Mouse (Mus musculus): ENCODE measurements around the gene Smim9. TPM values are rescaled to one million over a fixed set of nuclear protein-coding genes. Genes with fewer than 3 reads are reported as not detected.

The Smim9 gene
- polyA plus RNA-seq, 1 experiment from 2014 or later, result not detected

Other genes with a start within 250 kb of the Smim9 start
- gene Gab3, start 78.3 kb downstream of the Smim9 start, polyA plus RNA-seq (2015; fragmentation: Nextera tagmentation; extraction: Ambion mirVana), result 3.0 and 3.1 TPM in 2 replicates
- gene Dkc1, start 67.9 kb downstream of the Smim9 start, polyA plus RNA-seq (2015; fragmentation: Nextera tagmentation; extraction: Ambion mirVana), result 49.2 and 49.9 TPM in 2 replicates
- gene Mpp1, start 32.8 kb downstream of the Smim9 start, polyA plus RNA-seq (2015; fragmentation: Nextera tagmentation; extraction: Ambion mirVana), result 30.5 and 31.8 TPM in 2 replicates
- gene Fundc2, start 218.6 kb upstream of the Smim9 start, polyA plus RNA-seq (2015; fragmentation: Nextera tagmentation; extraction: Ambion mirVana), result 29.9 and 32.7 TPM in 2 replicates
- gene F8, start 218.8 kb upstream of the Smim9 start, polyA plus RNA-seq (2015; fragmentation: Nextera tagmentation; extraction: Ambion mirVana), result 1.8 and 2.3 TPM in 2 replicates

All from hindbrain, embryonic 16.5 days (tissue).